Mouse (Mus musculus) CH12.LX (cell line): ENCODE results near the gene Vwce. TPM values are rescaled to one million over a fixed set of nuclear protein-coding genes. Genes with fewer than 3 reads are reported as not detected.
A peak's percentile ranks its signal among the peaks of the same experiment; 100 is the strongest.

ENCODE experiments used
- DNase-seq: peaks from one replicate; pipeline ENCODE4 v3.0.0-alpha.2; 2013; ENCODE audit errors: extremely low read depth
- H3K27ac ChIP-seq: 2 replicates; pipeline ENCODE4 v1.5.1; 2012; ENCODE audit warnings: low read depth, mild to moderate bottlenecking, control low read depth, moderate library complexity; ENCODE audit not compliant: insufficient read depth
- H3K27me3 ChIP-seq: replicated peaks from 2 replicates; pipeline ENCODE3; 2012; ENCODE audit warnings: inconsistent platforms
- H3K36me3 ChIP-seq, 2 experiments: replicated peaks in 1 of 2; 2 replicates each; pipeline versions ENCODE3 to v1.6.1; 2012; ENCODE audit warnings: inconsistent platforms in 1 of 2, low read length in 1 of 2, mild to moderate bottlenecking in 1 of 2, mixed read lengths in 1 of 2, moderate library complexity in 1 of 2; ENCODE audit not compliant: control insufficient read depth in 1 of 2, insufficient read depth in 1 of 2
- H3K4me1 ChIP-seq, 2 experiments: 2 replicates each; pipeline ENCODE4 v1.6.1; 2012; ENCODE audit warnings: inconsistent platforms in 1 of 2, moderate library complexity in 1 of 2; ENCODE audit not compliant: insufficient read depth in 2 of 2, control insufficient read depth in 1 of 2
- H3K4me2 ChIP-seq: 2 replicates; pipeline ENCODE4 v1.6.1; 2012; ENCODE audit warnings: low read depth, mild to moderate bottlenecking, control low read depth; ENCODE audit not compliant: poor library complexity, insufficient read depth, severe bottlenecking
- H3K4me3 ChIP-seq, 3 experiments: fragments of 150-350 bp in 1 of 3; sonication (generic) in 1 of 3; replicated peaks in 1 of 3; 2 replicates each; pipeline versions ENCODE3 to v1.5.1; 2011 to 2012; ENCODE audit warnings: low read depth in 2 of 3, low read length in 2 of 3, mild to moderate bottlenecking in 2 of 3, moderate library complexity in 2 of 3, control low read depth in 1 of 3, improper control_type of control experiment in 1 of 3, inconsistent platforms in 1 of 3, mixed read lengths in 1 of 3; ENCODE audit not compliant: poor library complexity in 1 of 3
- H3K79me2 ChIP-seq: replicated peaks from 2 replicates; pipeline ENCODE4 v1.6.1; 2012; ENCODE audit warnings: mild to moderate bottlenecking, moderate library complexity; ENCODE audit not compliant: control insufficient read depth, poor library complexity, insufficient read depth, severe bottlenecking; ENCODE audit errors: extremely low read depth
- H3K9ac ChIP-seq: 2 replicates; pipeline ENCODE4 v1.6.1; 2012; ENCODE audit warnings: low read depth, mild to moderate bottlenecking, control low read depth, moderate library complexity; ENCODE audit not compliant: insufficient read depth
- H3K9me3 ChIP-seq: replicated peaks from 2 replicates; pipeline ENCODE3; 2012; ENCODE audit warnings: low read length, inconsistent platforms, mixed read lengths
- BHLHE40 ChIP-seq: IDR thresholded peaks from 2 replicates; pipeline ENCODE4 v1.6.1; 2011; ENCODE audit warnings: mild to moderate bottlenecking, low read depth, low read length, improper control_type of control experiment
- CHD1 ChIP-seq: IDR thresholded peaks from 2 replicates; pipeline ENCODE4 v1.6.1; 2012; ENCODE audit warnings: low read depth, low read length, improper control_type of control experiment, inconsistent platforms
- CHD2 ChIP-seq: IDR thresholded peaks from 2 replicates; pipeline ENCODE4 v1.6.1; 2011; ENCODE audit warnings: low read length, improper control_type of control experiment
- ELF1 ChIP-seq: IDR thresholded peaks from 2 replicates; pipeline ENCODE4 v1.6.1; 2014; ENCODE audit warnings: low read depth, mild to moderate bottlenecking, inconsistent platforms, low read length, improper control_type of control experiment
- EP300 ChIP-seq: IDR thresholded peaks from 2 replicates; pipeline ENCODE4 v1.6.1; 2011; ENCODE audit warnings: low read length, improper control_type of control experiment
- ETS1 ChIP-seq: conservative IDR thresholded peaks from 2 replicates; pipeline ENCODE4 v1.6.1; 2012; ENCODE audit warnings: low read depth, mild to moderate bottlenecking, inconsistent platforms, low read length, improper control_type of control experiment, moderate library complexity
- GABPA ChIP-seq: IDR thresholded peaks from 2 replicates; pipeline ENCODE4 v1.6.1; 2012; ENCODE audit warnings: low read depth, low read length, improper control_type of control experiment, inconsistent platforms; ENCODE audit not compliant: insufficient replicate concordance
- IRF4 ChIP-seq: IDR thresholded peaks from 2 replicates; pipeline ENCODE4 v1.6.1; 2014; ENCODE audit warnings: low read depth, mild to moderate bottlenecking, inconsistent platforms, low read length, improper control_type of control experiment
- JUN ChIP-seq: IDR thresholded peaks from 2 replicates; pipeline ENCODE4 v1.6.1; 2011; ENCODE audit warnings: low read depth, mild to moderate bottlenecking, low read length, improper control_type of control experiment, moderate library complexity; ENCODE audit not compliant: insufficient read depth
- JUND ChIP-seq: conservative IDR thresholded peaks from 2 replicates; pipeline ENCODE4 v1.6.1; 2011; ENCODE audit warnings: low read depth, low read length, improper control_type of control experiment
- KAT2A ChIP-seq: IDR thresholded peaks from 2 replicates; pipeline ENCODE4 v1.6.1; 2012; ENCODE audit warnings: low read length, improper control_type of control experiment, inconsistent platforms; ENCODE audit not compliant: insufficient replicate concordance
- MAFK ChIP-seq: IDR thresholded peaks from 2 replicates; pipeline ENCODE4 v1.6.1; 2011; ENCODE audit warnings: low read length, improper control_type of control experiment; ENCODE audit not compliant: insufficient replicate concordance
- MAX ChIP-seq: IDR thresholded peaks from 2 replicates; pipeline ENCODE4 v1.6.1; 2011; ENCODE audit warnings: low read length, improper control_type of control experiment
- MAZ ChIP-seq: IDR thresholded peaks from 2 replicates; pipeline ENCODE4 v1.6.1; 2012; ENCODE audit warnings: low read depth, mild to moderate bottlenecking, inconsistent platforms, low read length, improper control_type of control experiment, moderate library complexity
- MEF2A ChIP-seq: IDR thresholded peaks from 2 replicates; pipeline ENCODE4 v1.6.1; 2014; ENCODE audit warnings: low read depth, mild to moderate bottlenecking, inconsistent platforms, low read length, improper control_type of control experiment, borderline replicate concordance
- MXI1 ChIP-seq: IDR thresholded peaks from 2 replicates; pipeline ENCODE4 v1.6.1; 2011; ENCODE audit warnings: mild to moderate bottlenecking, low read depth, low read length, improper control_type of control experiment
- MYC ChIP-seq: IDR thresholded peaks from 2 replicates; pipeline ENCODE4 v1.6.1; 2011; ENCODE audit warnings: low read depth, mild to moderate bottlenecking, improper control_type of control experiment, low read length
- NRF1 ChIP-seq: IDR thresholded peaks from 2 replicates; pipeline ENCODE4 v1.6.1; 2014; ENCODE audit warnings: low read depth, mild to moderate bottlenecking, inconsistent platforms, low read length, improper control_type of control experiment, moderate library complexity
- PAX5 ChIP-seq: IDR thresholded peaks from 2 replicates; pipeline ENCODE4 v1.6.1; 2012; ENCODE audit warnings: low read length, inconsistent platforms, mixed read lengths
- POLR2A ChIP-seq: IDR thresholded peaks from 2 replicates; pipeline ENCODE4 v1.6.1; 2011; ENCODE audit warnings: low read depth, mild to moderate bottlenecking, improper control_type of control experiment, low read length
- POLR2AphosphoS2 ChIP-seq: IDR thresholded peaks from 2 replicates; pipeline ENCODE4 v1.6.1; 2011; ENCODE audit warnings: low read depth, low read length, improper control_type of control experiment
- SIN3A ChIP-seq: IDR thresholded peaks from 2 replicates; pipeline ENCODE4 v1.6.1; 2012; ENCODE audit warnings: low read length, improper control_type of control experiment, inconsistent platforms
- SMC3 ChIP-seq: IDR thresholded peaks from 2 replicates; pipeline ENCODE4 v1.6.1; 2011; ENCODE audit warnings: low read depth, low read length, improper control_type of control experiment
- TCF12 ChIP-seq: IDR thresholded peaks from 2 replicates; pipeline ENCODE4 v1.6.1; 2014; ENCODE audit warnings: low read depth, mild to moderate bottlenecking, inconsistent platforms, low read length, improper control_type of control experiment
- USF1 ChIP-seq: IDR thresholded peaks from 2 replicates; pipeline ENCODE4 v1.6.1; 2014; ENCODE audit warnings: low read depth, mild to moderate bottlenecking, inconsistent platforms, low read length, improper control_type of control experiment
- ZC3H11A ChIP-seq: IDR thresholded peaks from 2 replicates; pipeline ENCODE4 v1.6.1; 2012; ENCODE audit warnings: low read depth, mild to moderate bottlenecking, inconsistent platforms, low read length, improper control_type of control experiment
- ZKSCAN1 ChIP-seq: IDR thresholded peaks from 2 replicates; pipeline ENCODE4 v1.6.1; 2012; ENCODE audit warnings: low read depth, inconsistent platforms, low read length, improper control_type of control experiment, borderline replicate concordance
- ZNF384 ChIP-seq: IDR thresholded peaks from 2 replicates; pipeline ENCODE4 v1.6.1; 2012; ENCODE audit warnings: low read depth, low read length, improper control_type of control experiment, inconsistent platforms
- dilution Hi-C: fragments of 300-500 bp; cut with MboI; formaldehyde crosslinking; loops from 2 replicates; pipeline ENCODE4 v1.14.3; 2020; ENCODE audit warnings: low sequenced_read_pairs; ENCODE audit not compliant: extremely low pct_unique_long_range_greater_than_20kb, extremely low pct_ligation_motif_present
- in situ Hi-C: fragments of 300-500 bp; cut with MboI; formaldehyde crosslinking; loops from 3 replicates; pipeline ENCODE4 v1.14.3; 2019; ENCODE audit warnings: low sequenced_read_pairs, low pct_ligation_motif_present, low pct_unique_long_range_greater_than_20kb, mixed read lengths
- polyA plus RNA-seq: library from polyadenylated mRNA; unstranded; fragments of >175 nt; gene quantifications from 2 replicates; pipeline ENCODE4 v1.2.1, GENCODE M21; 2012; ENCODE audit warnings: low read depth; ENCODE audit not compliant: insufficient read length
- total RNA-seq, 2 experiments: library from RNA; depleted of rRNA; stranded (reverse); fragments of 300-350 nt in 1 of 2; fragments of >200 nt in 1 of 2; gene quantifications; 2 replicates each; pipeline ENCODE4 v1.2.3; 2012 to 2014

Gene Vwce
- total and polyA plus RNA-seq, 3 experiments, result 0.04 to 1.3 (median 0.13) TPM

GRCm38 (mm10) chr19:10692361-10692760, 58.3 kb downstream of the Vwce start:
- H3K9ac ChIP-seq, result no peak overlapping the region
- H3K36me3 ChIP-seq, result peaks cover 0 to 13% of the 10 kb centered on the region in 2 experiments
- DNase-seq, result no peak
- peaks cover 60% of the 10 kb centered on the region for H3K79me2 ChIP-seq
- peak overlapping the region; percentile 78 for H3K27ac ChIP-seq
- in situ Hi-C loops, result no loop called here
- no peaks in the 10 kb centered on the region for H3K9me3 ChIP-seq
- dilution Hi-C loops, result no loop called here
- no peak for TF ChIP-seq ZC3H11A
- TF ChIP-seq GABPA, result no peak
- TF ChIP-seq MAX, result no peak
- no peak for TF ChIP-seq CHD2
- peaks cover 32 to 81% of the 10 kb centered on the region in 2 experiments for H3K4me1 ChIP-seq
- H3K27me3 ChIP-seq, result no peaks in the 10 kb centered on the region
- H3K4me2 ChIP-seq, result no peak overlapping the region
- H3K4me3 ChIP-seq, result no peak overlapping the region

GRCm38 (mm10) chr19:10693926-10694682, 60.1 kb downstream of the Vwce start:
- H3K4me1 ChIP-seq, result peaks cover 27 to 92% of the 10 kb centered on the region in 2 experiments
- H3K27ac ChIP-seq, result peak overlapping the region; percentile 70

More at GRCm38 (mm10) chr19:10693926-10694682, 60.1 kb downstream of the Vwce start:
- in situ Hi-C loops, result no loop called here
- Histone ChIP-seq H3K36me3 (peaks cover 0 to 17% of the 10 kb centered on the region in 2 experiments), H3K27me3 (no peaks in the 10 kb centered on the region), H3K9me3 (no peaks in the 10 kb centered on the region), H3K4me3 (peak overlapping the region in 1 of 3 experiments; percentile 37), H3K79me2 (peaks cover 73% of the 10 kb centered on the region), H3K9ac (peak overlapping the region; percentile 77), H3K4me2 (peak overlapping the region; percentile 71)
- TF ChIP-seq CHD1, result 0 out of 2 replicates have a peak, but pooled peaks have one; percentile 46
- TF ChIP-seq POLR2AphosphoS2, result no peak
- TF ChIP-seq CHD2, result peak; percentile 30; the same call in 1 of the 2 replicates
- no peak; the same call in 1 of the 2 replicates for TF ChIP-seq JUN
- TF ChIP-seq ZKSCAN1, result no peak
- TF ChIP-seq USF1, result no peak
- TF ChIP-seq ETS1, result no peak; the same call in 1 of the 2 replicates
- peak; percentile 77 for TF ChIP-seq EP300
- TF ChIP-seq SIN3A, result peak; percentile 72
- no peak for TF ChIP-seq ZNF384
- TF ChIP-seq BHLHE40, result 0 out of 2 replicates have a peak, but pooled peaks have one; percentile 5
- no peak for TF ChIP-seq PAX5
- no peak for TF ChIP-seq POLR2A
- 0 out of 2 replicates have a peak, but pooled peaks have one; percentile 50 for TF ChIP-seq MAZ
- TF ChIP-seq NRF1, result no peak
- 0 out of 2 replicates have a peak, but pooled peaks have one; percentile 8 for TF ChIP-seq MAX
- 0 out of 2 replicates have a peak, but pooled peaks have one; percentile 37 for TF ChIP-seq MXI1
- peak; percentile 46 for TF ChIP-seq JUND
- TF ChIP-seq TCF12, result 0 out of 2 replicates have a peak, but pooled peaks have one; percentile 25
- TF ChIP-seq KAT2A, result no peak
- TF ChIP-seq ELF1, result 0 out of 2 replicates have a peak, but pooled peaks have one; percentile 31
- 0 out of 2 replicates have a peak, but pooled peaks have one; percentile 15 for TF ChIP-seq MEF2A
- peak; percentile 79 for TF ChIP-seq MAFK
- no peak for TF ChIP-seq SMC3
- TF ChIP-seq MYC, result no peak
- TF ChIP-seq IRF4, result peak; percentile 84
- no peak for TF ChIP-seq GABPA
- peak; percentile 62 for DNase-seq
- dilution Hi-C loops, result no loop called here
